8 mouse cellular contexts compared by ENCODE assay signal in genomic region chr11:4095171-4096053, GRCm38 (mm10). TPM values are rescaled to one million over a fixed set of nuclear protein-coding genes. Genes with fewer than 3 reads are reported as not detected.
DNase-seq lines count a peak whose midpoint lies in the region; ATAC-seq and TF ChIP-seq lines count a peak whose summit lies in the region.

Gene Mtfp1 (minus strand): TSS chr11:4095445.

- TF ChIP-seq POLR2A in embryonic fibroblast, embryonic 13.5 days (IDR thresholded peaks at IDR 0.05; ENCODE audit: low read depth, low read length), result no peak; the same call in 1 of the 2 replicates
- TF ChIP-seq POLR2A in testis, adult 2 months (IDR thresholded peaks at IDR 0.05; ENCODE audit: control insufficient read depth, low read depth, low read length), result no peak; the same call in 1 of the 2 replicates

- peaks cover 2% of the 10 kb centered on the region; the same call in 1 of the 2 replicates for H3K4me1 ChIP-seq in embryonic fibroblast, embryonic 13.5 days (ENCODE audit: control insufficient read depth, insufficient read depth, low read length)
- H3K4me1 ChIP-seq in heart, embryonic 16.5 days (ENCODE audit: control insufficient read depth, insufficient read depth, low read length), result peaks cover 21% of the 10 kb centered on the region
- H3K4me1 ChIP-seq in liver, embryonic 15.5 days (replicated peaks), result peaks cover 43% of the 10 kb centered on the region
- H3K4me1 ChIP-seq in neural tube, embryonic 11.5 days (ENCODE audit: control insufficient read depth, insufficient read depth, low read length), result peaks cover 13% of the 10 kb centered on the region
- peaks cover 23% of the 10 kb centered on the region for H3K4me1 ChIP-seq in testis, adult 2 months (ENCODE audit: control insufficient read depth, insufficient read depth, low read length)

- WGBS in heart, embryonic 16.5 days, result 6% methylated on average over 34 of the region's 34 CpGs
- 4% methylated on average over 34 of the region's 34 CpGs for WGBS in liver, embryonic 15.5 days (ENCODE audit: insufficient replicate concordance)
- WGBS in neural tube, embryonic 11.5 days, result 9% methylated on average over 33 of the region's 34 CpGs

- H3K36me3 ChIP-seq in heart, embryonic 16.5 days (ENCODE audit: control insufficient read depth, insufficient read depth), result peaks cover 25% of the 10 kb centered on the region
- peaks cover 40% of the 10 kb centered on the region for H3K36me3 ChIP-seq in liver, embryonic 15.5 days (replicated peaks)
- peaks cover 2% of the 10 kb centered on the region; the same call in 1 of the 2 replicates for H3K36me3 ChIP-seq in neural tube, embryonic 11.5 days (ENCODE audit: control insufficient read depth, insufficient read depth, low read length)
- H3K36me3 ChIP-seq in testis, adult 2 months (ENCODE audit: control insufficient read depth, insufficient read depth, low read length), result no peaks in the 10 kb centered on the region

- peak within 1 kb of the TSS; percentile 44 for H3K4me3 ChIP-seq in embryonic fibroblast, embryonic 13.5 days (ENCODE audit: insufficient read depth, low read length)
- H3K4me3 ChIP-seq in heart, embryonic 16.5 days (ENCODE audit: low read length), result peak within 1 kb of the TSS; percentile 76
- H3K4me3 ChIP-seq in liver, embryonic 15.5 days (replicated peaks), result peak within 1 kb of the TSS; percentile 69
- peak within 1 kb of the TSS; percentile 52 for H3K4me3 ChIP-seq in neural tube, embryonic 11.5 days (ENCODE audit: low read depth, low read length)
- H3K4me3 ChIP-seq in testis, adult 2 months (ENCODE audit: control insufficient read depth, low read depth, low read length), result peak within 1 kb of the TSS; percentile 93

- H3K27ac ChIP-seq in embryonic fibroblast, embryonic 13.5 days (ENCODE audit: insufficient read depth, low read length), result peak within 1 kb of the TSS; percentile 37
- H3K27ac ChIP-seq in heart, embryonic 16.5 days (ENCODE audit: low read length), result peak within 1 kb of the TSS; percentile 94
- H3K27ac ChIP-seq in liver, embryonic 15.5 days (replicated peaks), result peak within 1 kb of the TSS; percentile 86
- peak within 1 kb of the TSS; percentile 51; the same call in 1 of the 2 replicates for H3K27ac ChIP-seq in neural tube, embryonic 11.5 days (ENCODE audit: low read depth, low read length)
- H3K27ac ChIP-seq in testis, adult 2 months (ENCODE audit: control insufficient read depth, insufficient read depth, low read depth, low read length), result peak within 1 kb of the TSS; percentile 72

- peak; percentile 14; the same call in 1 of the 2 replicates for ATAC-seq in heart, embryonic 16.5 days (replicated peaks; ENCODE audit: extremely low read depth, insufficient read depth, low FRiP score)
- ATAC-seq in liver, embryonic 15.5 days (ENCODE audit: insufficient read depth), result peak; percentile 14
- no peak for ATAC-seq in neural tube, embryonic 11.5 days (ENCODE audit: insufficient read depth, low FRiP score, low TSS enrichment)

- H3K9me3 ChIP-seq in heart, embryonic 16.5 days (replicated peaks; ENCODE audit: control insufficient read depth, low read length), result peaks cover 8% of the 10 kb centered on the region
- no peaks in the 10 kb centered on the region for H3K9me3 ChIP-seq in liver, embryonic 15.5 days (replicated peaks)
- no peaks in the 10 kb centered on the region for H3K9me3 ChIP-seq in neural tube, embryonic 11.5 days (ENCODE audit: control insufficient read depth, low read length)

- peak; percentile 78 for DNase-seq in CD4-positive, CD25-positive, alpha-beta regulatory T cell, adult 2 months (ENCODE audit: low read depth, low spot score)
- peak in 1 of 2 experiments; percentile 32 for DNase-seq in adrenal gland, postnatal 4 days (ENCODE audit: low spot score in 2 of 2)
- DNase-seq in kidney, postnatal 14 days, result peak; percentile 70
- DNase-seq in neural tube, embryonic 11.5 days (ENCODE audit: low spot score), result peak; percentile 65

- peak within 1 kb of the TSS; percentile 81 for H3K9ac ChIP-seq in heart, embryonic 16.5 days (ENCODE audit: low read length)
- peak within 1 kb of the TSS; percentile 70 for H3K9ac ChIP-seq in liver, embryonic 15.5 days
- H3K9ac ChIP-seq in neural tube, embryonic 11.5 days (ENCODE audit: low read length), result peak within 1 kb of the TSS; percentile 42

- peak; percentile 19; the same call in 1 of the 2 replicates for TF ChIP-seq CTCF in embryonic fibroblast, embryonic 13.5 days (IDR thresholded peaks at IDR 0.05; ENCODE audit: borderline replicate concordance, insufficient read depth, low read length)
- TF ChIP-seq CTCF in testis, adult 2 months (IDR thresholded peaks at IDR 0.05; ENCODE audit: control insufficient read depth, insufficient read depth, insufficient replicate concordance, low read depth, low read length), result no peak

- H3K27me3 ChIP-seq in heart, embryonic 16.5 days (ENCODE audit: control insufficient read depth, insufficient read depth, low read length), result no peaks in the 10 kb centered on the region
- H3K27me3 ChIP-seq in liver, embryonic 15.5 days, result no peaks in the 10 kb centered on the region
- H3K27me3 ChIP-seq in neural tube, embryonic 11.5 days (ENCODE audit: control insufficient read depth, insufficient read depth, low read length), result no peaks in the 10 kb centered on the region
- H3K27me3 ChIP-seq in testis, adult 2 months (ENCODE audit: control insufficient read depth, insufficient read depth, low read length), result no peaks in the 10 kb centered on the region

- peak within 1 kb of the TSS; percentile 64 for H3K4me2 ChIP-seq in heart, embryonic 16.5 days (ENCODE audit: low read depth, low read length)
- H3K4me2 ChIP-seq in liver, embryonic 15.5 days, result peak within 1 kb of the TSS; percentile 90
- H3K4me2 ChIP-seq in neural tube, embryonic 11.5 days (ENCODE audit: low read depth), result peak within 1 kb of the TSS; percentile 85

RNA-seq across cellular contexts. Expression of gene Mtfp1, which starts in this region (rescaled TPM):
- total RNA-seq in adrenal gland, postnatal 4 days (2021), result 10 to 100 TPM; 17.3 to 17.7 TPM
- polyA plus RNA-seq in embryonic fibroblast, embryonic 13.5 days (2011; ENCODE audit: insufficient read length, low read depth, missing spikeins), result 0.49 and 1.6 TPM in 2 replicates
- 41.6 and 42.5 TPM in 2 replicates for polyA plus RNA-seq in heart, embryonic 16.5 days (2015; fragmentation: Nextera tagmentation; extraction: Ambion mirVana)
- 20.4 and 23.2 TPM in 2 replicates for polyA plus RNA-seq in liver, embryonic 15.5 days (2015; fragmentation: Nextera tagmentation; extraction: Ambion mirVana)
- polyA plus RNA-seq in neural tube, embryonic 11.5 days (2014; fragmentation: Nextera tagmentation; extraction: Ambion mirVana), result 5.9 and 6.7 TPM in 2 replicates
- 9.0 and 10.0 TPM in 2 replicates for polyA plus RNA-seq in testis, adult 2 months (2012; rRNA removed)

Comparison
In these comparisons a context has a peak if more than half of its experiments do, and no peak if none do; other contexts are left out.
1. H3K27ac ChIP-seq: peak in every context shown above with its lines; median percentile 94 in heart, embryonic 16.5 days; 86 in liver, embryonic 15.5 days; 72 in testis, adult 2 months; 51 in neural tube, embryonic 11.5 days; 37 in embryonic fibroblast, embryonic 13.5 days.